Comparison of ENCODE assay signal across 13 mouse cellular contexts in genomic region chr15:94811550-94811949, GRCm38 (mm10).
DNase-seq lines count a peak whose midpoint lies in the region; ATAC-seq lines count a peak whose summit lies in the region.
"Had no signal": no experiment of that assay in that cellular context is flagged by ENCODE, and none has a peak within 500 bp of the region (broad histone marks: within the 10 kb centered on the region; RNA-seq: fewer than 3 reads in every experiment).

No protein-coding gene starts in this region.

- H3K36me3 ChIP-seq in midbrain, embryonic 12.5 days: no peaks in the 10 kb centered on the region
- no peaks in the 10 kb centered on the region for H3K36me3 ChIP-seq in midbrain, embryonic 15.5 days (replicated peaks)
- H3K36me3 ChIP-seq in embryonic facial prominence, embryonic 12.5 days: no peaks in the 10 kb centered on the region
- H3K36me3 ChIP-seq in neural tube, embryonic 15.5 days: no peaks in the 10 kb centered on the region

- no peak overlapping the region for H3K9ac ChIP-seq in midbrain, embryonic 12.5 days (replicated peaks)
- no peak overlapping the region for H3K9ac ChIP-seq in midbrain, embryonic 15.5 days
- no peak overlapping the region for H3K9ac ChIP-seq in embryonic facial prominence, embryonic 12.5 days
- no peak overlapping the region for H3K9ac ChIP-seq in neural tube, embryonic 15.5 days (replicated peaks)

- peak; percentile 52 for DNase-seq in forelimb bud, embryonic 11.5 days (ENCODE audit: low read depth, low spot score)
- no peak for DNase-seq in left cerebral cortex, postnatal 14 days (ENCODE audit: low spot score in 2 of 2)
- DNase-seq in gastrocnemius, adult 8-10 months (ENCODE audit: low spot score in 2 of 2): no peak
- DNase-seq: cerebellum, adult 11 months; heart, adult 18-20 months; right cerebral cortex, postnatal 25 days had no signal

- H3K27ac ChIP-seq in midbrain, embryonic 12.5 days (replicated peaks): peak overlapping the region; percentile 1; the same call in 1 of the 2 replicates
- H3K27ac ChIP-seq in midbrain, embryonic 15.5 days: no peak overlapping the region
- no peak overlapping the region for H3K27ac ChIP-seq in embryonic facial prominence, embryonic 12.5 days
- H3K27ac ChIP-seq in neural tube, embryonic 15.5 days (replicated peaks): no peak overlapping the region
- H3K27ac ChIP-seq: kidney, postnatal 0 days had no signal

- no peak overlapping the region for H3K4me3 ChIP-seq in midbrain, embryonic 12.5 days
- H3K4me3 ChIP-seq in midbrain, embryonic 15.5 days: no peak overlapping the region
- H3K4me3 ChIP-seq in embryonic facial prominence, embryonic 12.5 days: no peak overlapping the region
- H3K4me3 ChIP-seq in neural tube, embryonic 15.5 days (replicated peaks): no peak overlapping the region

- 68% methylated on average over 5 of the region's 5 CpGs for WGBS in midbrain, embryonic 12.5 days
- 48% methylated on average over 5 of the region's 5 CpGs for WGBS in midbrain, embryonic 15.5 days
- WGBS in embryonic facial prominence, embryonic 12.5 days: 44% methylated on average over 5 of the region's 5 CpGs
- WGBS in neural tube, embryonic 15.5 days: 23% methylated on average over 5 of the region's 5 CpGs

- H3K4me2 ChIP-seq in midbrain, embryonic 12.5 days (replicated peaks): no peak overlapping the region
- H3K4me2 ChIP-seq in midbrain, embryonic 15.5 days: no peak overlapping the region
- no peak overlapping the region for H3K4me2 ChIP-seq in embryonic facial prominence, embryonic 12.5 days (replicated peaks)
- H3K4me2 ChIP-seq in neural tube, embryonic 15.5 days: no peak overlapping the region

- intact Hi-C loops in left cerebral cortex, postnatal 14 days (cut with DNase I): no loop called here

- no peak for ATAC-seq in midbrain, embryonic 12.5 days (ENCODE audit: low FRiP score, low read depth)
- no peak for ATAC-seq in midbrain, embryonic 15.5 days (replicated peaks)
- peak; percentile 74; the same call in 1 of the 2 replicates for ATAC-seq in embryonic facial prominence, embryonic 12.5 days (ENCODE audit: insufficient number of reproducible peaks, insufficient read depth, low FRiP score, low TSS enrichment)
- ATAC-seq in neural tube, embryonic 15.5 days (ENCODE audit: low FRiP score): peak; percentile 53; the same call in 1 of the 2 replicates
- ATAC-seq: CD4-positive, CD25-positive, alpha-beta regulatory T cell, adult 4 months; inflammation-experienced regulatory T-cells, adult 6 months had no signal

- no peaks in the 10 kb centered on the region for H3K27me3 ChIP-seq in midbrain, embryonic 12.5 days
- no peaks in the 10 kb centered on the region for H3K27me3 ChIP-seq in midbrain, embryonic 15.5 days (replicated peaks)
- H3K27me3 ChIP-seq in embryonic facial prominence, embryonic 12.5 days: no peaks in the 10 kb centered on the region
- no peaks in the 10 kb centered on the region for H3K27me3 ChIP-seq in neural tube, embryonic 15.5 days (replicated peaks)

- H3K9me3 ChIP-seq in midbrain, embryonic 12.5 days: no peaks in the 10 kb centered on the region
- H3K9me3 ChIP-seq in midbrain, embryonic 15.5 days: no peaks in the 10 kb centered on the region
- no peaks in the 10 kb centered on the region for H3K9me3 ChIP-seq in embryonic facial prominence, embryonic 12.5 days
- H3K9me3 ChIP-seq in neural tube, embryonic 15.5 days (replicated peaks): no peaks in the 10 kb centered on the region

- H3K4me1 ChIP-seq in midbrain, embryonic 12.5 days: peaks cover 7% of the 10 kb centered on the region; the same call in 1 of the 2 replicates
- peaks cover 9% of the 10 kb centered on the region; the same call in 1 of the 2 replicates for H3K4me1 ChIP-seq in midbrain, embryonic 15.5 days
- 0 out of 2 replicates have a peak, but pooled peaks cover 3% of the 10 kb centered on the region for H3K4me1 ChIP-seq in embryonic facial prominence, embryonic 12.5 days
- peaks cover 9% of the 10 kb centered on the region for H3K4me1 ChIP-seq in neural tube, embryonic 15.5 days

Comparison
In these comparisons a context has a peak if more than half of its experiments do, and no peak if none do; other contexts are left out.
1. ATAC-seq: peak in embryonic facial prominence, embryonic 12.5 days (single experiment) and neural tube, embryonic 15.5 days (single experiment); none in midbrain, embryonic 12.5 days (single experiment) and midbrain, embryonic 15.5 days (single experiment).